Mouse (Mus musculus) bone marrow macrophage, adult 2 months (primary cell): Measurements from ENCODE around the gene Tbx10.

Experiments used
- CTCF ChIP-seq: IDR thresholded peaks from 2 replicates; pipeline ENCODE4 v1.5.1; 2012; ENCODE audit warnings: low read depth, mild to moderate bottlenecking, low read length, moderate library complexity
- POLR2A ChIP-seq: IDR thresholded peaks from 2 replicates; pipeline ENCODE4 v1.6.1; 2012; ENCODE audit warnings: mild to moderate bottlenecking, low read depth, low read length, borderline replicate concordance

GRCm38 (mm10) chr19:4033742-4034141, 41.2 kb downstream of the Tbx10 start:
- TF ChIP-seq POLR2A (no peak), CTCF (no peak)
